Mouse (Mus musculus) megakaryocyte progenitor cell, adult 5-6 weeks (primary cell): ENCODE data around the gene Hilpda. TPM values are rescaled to one million over a fixed set of nuclear protein-coding genes. Genes with fewer than 3 reads are reported as not detected.

Experiments
- ATAC-seq: replicated peaks from 2 replicates; pipeline ENCODE4 v1.8.0; 2016; ENCODE audit warnings: mild to moderate bottlenecking, moderate TSS enrichment, inconsistent platforms; ENCODE audit not compliant: poor library complexity
- total RNA-seq, 2 experiments: library from RNA; stranded (forward) in 1 of 2; stranded (reverse) in 1 of 2; fragments of 157-497, 149-512 nt in 1 of 2; fragments of 200-1000 nt in 1 of 2; gene quantifications; 2 replicates each; pipeline versions ENCODE4 v1.2.3 to v1.2.4; 2015 to 2017

The Hilpda gene
- total RNA-seq (2015) (14.3 and 17.8 TPM in 2 replicates), total RNA-seq (2017) (7.1 and 10.9 TPM in 2 replicates)

DNA sequence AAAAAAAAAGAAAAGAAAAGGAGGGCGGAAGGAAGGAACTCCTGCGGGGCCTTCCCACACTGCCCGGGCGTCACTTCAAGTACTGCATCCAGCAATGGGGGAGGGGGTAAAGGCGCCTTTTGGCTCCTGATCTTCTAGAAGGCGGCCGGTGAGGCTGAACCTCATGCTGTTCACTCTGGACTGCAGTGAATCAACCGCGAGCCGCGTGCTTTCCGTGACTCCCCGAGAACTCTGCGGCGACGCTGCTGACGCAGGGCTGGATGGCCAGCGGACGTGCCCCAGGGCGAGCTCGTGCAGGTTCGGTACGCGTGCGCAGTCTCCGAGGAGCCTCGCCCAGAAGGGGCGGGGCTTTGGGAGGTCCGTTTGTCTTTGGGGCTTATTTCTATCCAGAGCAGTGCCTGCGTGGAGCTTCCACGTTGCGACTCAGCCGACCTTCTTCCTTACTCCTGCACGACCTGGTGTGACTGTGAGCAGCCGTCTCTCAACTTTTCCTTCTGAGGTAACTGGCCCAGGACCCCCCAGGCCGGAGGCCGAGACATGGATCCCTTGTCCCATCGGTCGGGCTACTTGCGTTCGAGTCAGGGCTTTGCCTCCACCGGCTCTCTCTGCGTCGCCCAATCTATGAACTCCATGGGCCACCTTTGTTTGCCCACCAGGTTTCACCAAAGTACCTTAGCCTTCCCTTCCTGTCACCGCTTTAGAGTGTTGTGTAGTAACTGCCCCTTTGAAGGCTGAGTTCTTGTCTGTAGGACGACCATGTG, at the start of gene Hilpda:
Gene Hilpda, plus strand, starts transcription at position 177 of the 761 bp plus-strand sequence.
- peak; percentile 97 for ATAC-seq

DNA sequence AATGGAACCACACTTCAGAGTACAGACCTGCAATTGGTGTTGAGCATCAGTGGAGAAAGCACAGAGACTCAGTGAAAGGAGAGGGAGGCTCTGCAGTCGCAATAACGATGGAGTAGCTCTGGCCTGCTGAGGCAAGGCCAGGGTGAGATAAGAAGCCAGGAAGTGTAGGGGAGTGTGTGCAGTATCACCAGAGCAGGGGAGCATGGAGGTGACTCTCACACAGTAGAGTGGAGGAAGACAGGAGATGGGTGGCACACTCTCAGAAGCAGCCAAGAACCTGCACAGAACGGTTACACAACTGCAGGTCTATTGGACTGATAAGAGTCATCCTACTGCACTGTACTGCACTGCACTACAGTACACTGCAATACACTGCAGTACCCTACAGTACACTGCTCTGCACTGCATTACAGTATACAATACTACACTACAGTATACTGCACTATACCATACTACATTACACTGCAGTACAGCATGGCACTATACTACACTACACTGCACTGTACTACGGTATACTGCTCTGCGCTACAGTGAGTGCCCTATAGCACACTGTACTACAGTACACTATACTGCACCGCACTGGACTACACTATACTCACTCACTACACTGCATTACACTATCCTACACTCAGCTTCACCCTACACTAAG, 42.9 kb upstream of the Hilpda start:
- ATAC-seq, result peak; percentile 71

GRCm38 (mm10) chr6:29230386-29230785, 41.9 kb upstream of the Hilpda start:
- ATAC-seq, result no peak

DNA sequence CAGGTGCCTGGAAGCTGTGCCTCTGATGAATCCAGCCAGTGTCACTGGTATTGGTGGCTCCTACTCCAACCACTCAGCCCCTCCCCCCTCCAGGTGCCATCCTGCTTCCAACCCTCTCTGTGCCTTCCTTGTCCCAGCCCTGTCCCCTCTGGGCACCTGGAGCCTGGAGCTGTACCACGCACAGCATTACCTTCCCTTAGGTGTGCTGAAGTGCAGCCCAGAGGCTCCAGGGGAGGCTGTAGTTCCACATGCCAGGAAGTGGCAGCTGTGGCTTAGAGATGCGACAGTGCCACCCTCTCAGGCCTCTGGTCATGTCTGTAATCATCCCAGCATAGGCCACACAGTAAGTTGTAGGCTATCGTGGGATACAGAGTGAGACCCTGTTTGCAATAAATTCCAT, 40.5 kb upstream of the Hilpda start:
- ATAC-seq, result no peak

- 0 out of 2 replicates have a peak, but pooled peaks have one; percentile 10 for ATAC-seq
Observed at GRCm38 (mm10) chr6:29232321-29232720, 40.0 kb upstream of the Hilpda start.

- no peak for ATAC-seq
Observed at GRCm38 (mm10) chr6:29233710-29234109, 38.6 kb upstream of the Hilpda start.

GRCm38 (mm10) chr6:29234272-29234671, 38.0 kb upstream of the Hilpda start:
- peak; percentile 66 for ATAC-seq

DNA sequence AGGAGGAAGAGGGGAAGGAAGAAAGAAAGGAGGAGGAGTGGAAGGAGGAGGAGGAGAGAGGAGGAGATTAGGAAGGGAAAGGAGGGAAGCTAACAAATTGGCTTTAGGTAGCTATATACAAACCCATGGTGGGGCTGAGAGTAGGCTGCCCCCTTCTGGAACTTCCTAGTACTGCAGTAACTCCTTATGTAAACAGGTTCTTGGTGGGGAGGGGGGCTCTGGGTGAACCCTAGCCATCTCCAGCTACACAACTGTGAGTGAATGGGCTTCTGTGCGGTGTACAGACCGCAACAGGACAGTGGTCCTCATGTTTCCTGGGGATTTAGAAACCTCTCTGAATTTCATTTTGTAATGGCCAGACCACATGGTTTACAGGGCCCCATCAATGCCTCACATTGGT, 31.5 kb upstream of the Hilpda start:
- peak; percentile 83 for ATAC-seq

- ATAC-seq, result peak; percentile 59
Observed at GRCm38 (mm10) chr6:29241697-29242096, 30.6 kb upstream of the Hilpda start.

- no peak for ATAC-seq
Observed at GRCm38 (mm10) chr6:29242265-29242664, 30.0 kb upstream of the Hilpda start.

- peak; percentile 85 for ATAC-seq
Observed at GRCm38 (mm10) chr6:29245272-29246120, 26.8 kb upstream of the Hilpda start.

- ATAC-seq, result no peak
Observed at GRCm38 (mm10) chr6:29246183-29246582, 26.1 kb upstream of the Hilpda start.

GRCm38 (mm10) chr6:29246585-29246984, 25.7 kb upstream of the Hilpda start:
- ATAC-seq, result no peak

DNA sequence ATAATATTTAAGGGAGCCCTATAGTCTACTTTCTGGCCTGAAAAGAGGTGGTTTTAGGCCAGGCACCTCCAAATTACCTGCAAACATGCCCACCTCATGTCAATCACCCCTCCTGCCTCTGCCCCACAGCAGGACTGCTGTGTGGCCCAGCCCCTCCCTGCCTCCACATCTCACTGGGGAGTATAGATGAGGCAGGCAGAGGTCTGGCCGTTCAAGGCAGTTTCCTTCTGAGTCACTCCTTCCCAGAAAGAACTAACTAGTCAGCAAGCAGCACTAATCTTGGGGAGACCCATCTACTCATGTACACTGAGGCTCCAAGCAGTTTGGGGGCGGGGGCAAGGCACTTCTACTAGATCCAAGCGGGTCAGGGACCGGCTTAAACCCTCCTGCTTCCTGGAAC, 25.2 kb upstream of the Hilpda start:
- no peak for ATAC-seq

- ATAC-seq, result 0 out of 2 replicates have a peak, but pooled peaks have one; percentile 26
Observed at GRCm38 (mm10) chr6:29259418-29259817, 12.9 kb upstream of the Hilpda start.

- ATAC-seq, result no peak
Observed at GRCm38 (mm10) chr6:29261831-29262230, 10.5 kb upstream of the Hilpda start.

DNA sequence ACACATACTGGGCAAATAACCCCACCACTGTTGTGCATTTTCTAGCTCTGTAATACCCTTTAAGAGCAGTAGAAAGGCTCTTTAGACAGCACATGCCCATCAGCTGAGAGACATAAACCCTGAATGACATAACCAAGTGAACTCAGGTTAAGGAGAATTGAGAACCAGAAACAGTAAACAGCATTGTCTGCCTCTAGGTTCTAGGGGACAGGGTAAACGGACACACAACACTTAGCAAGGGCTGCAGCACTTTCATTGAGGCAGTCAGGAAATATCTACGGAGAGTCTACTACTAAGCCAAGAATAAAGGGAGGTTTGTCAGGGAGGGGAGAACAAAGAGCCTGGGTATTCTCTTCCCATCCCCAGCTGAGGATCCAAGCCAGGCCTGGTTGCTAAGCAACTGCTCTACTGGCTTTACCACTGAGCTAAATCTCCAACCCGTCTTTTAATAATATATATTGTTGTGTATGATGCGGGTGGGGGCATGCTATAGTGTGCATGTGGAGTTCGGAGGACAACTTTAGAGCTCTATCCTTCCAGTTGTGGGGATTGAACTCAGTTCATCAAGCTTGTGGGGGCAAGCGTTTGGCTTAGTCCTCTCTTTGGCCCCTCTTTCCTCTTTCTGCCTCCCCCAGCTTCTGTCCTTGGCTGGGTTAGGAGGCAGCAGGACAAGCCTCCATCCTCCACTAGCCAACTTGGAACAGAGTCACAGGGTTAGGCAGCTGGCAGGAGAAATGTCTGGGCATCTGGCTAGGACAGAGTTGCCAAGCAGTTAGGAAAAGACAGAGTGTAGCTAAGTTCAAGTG, 8.4 kb upstream of the Hilpda start:
- ATAC-seq, result no peak

GRCm38 (mm10) chr6:29264456-29264781, 7.9 kb upstream of the Hilpda start:
- peak; percentile 26; the same call in 1 of the 2 replicates for ATAC-seq

DNA sequence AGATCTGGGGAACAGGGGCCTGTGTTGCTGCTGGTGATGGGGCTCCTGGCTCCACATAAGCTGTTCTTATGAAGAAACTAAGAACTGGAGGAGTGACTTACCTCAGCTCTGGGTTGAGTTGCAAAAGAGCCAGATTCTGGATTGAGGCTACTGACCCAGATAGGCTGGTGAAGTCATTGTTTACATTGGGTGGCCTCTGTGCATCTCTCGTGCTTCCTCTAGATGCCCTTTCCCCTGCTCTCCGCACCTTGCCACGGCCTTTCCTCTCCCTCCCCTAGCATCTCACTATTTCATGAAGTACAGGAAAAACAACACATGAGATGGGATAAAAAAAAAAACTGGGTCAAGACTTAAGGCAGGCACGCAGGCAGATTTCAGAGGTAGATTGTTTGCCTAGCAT, 5.4 kb upstream of the Hilpda start:
- ATAC-seq, result no peak

- no peak for ATAC-seq
Observed at GRCm38 (mm10) chr6:29269006-29269668, 3.2 kb upstream of the Hilpda start.
